Mouse (Mus musculus) limb, embryonic 15.5 days (tissue): ENCODE results near the gene Gm5890. TPM values are rescaled to one million over a fixed set of nuclear protein-coding genes. Genes with fewer than 3 reads are reported as not detected.
"Not testable (repeated sequence)": the region's sequence is repeated elsewhere in the genome, so short reads cannot be mapped to it uniquely, and the experiment has no call there.

Experiments
- ATAC-seq: fragments of 200-750 bp; cut with Nextera tagmentation; 2 replicates; pipeline ENCODE4 v1.8.0; 2017; ENCODE audit warnings: low read depth, moderate TSS enrichment; ENCODE audit not compliant: insufficient number of reproducible peaks, low FRiP score, low TSS enrichment
- H3K27ac ChIP-seq: fragments of 300-500 bp; sonication (generic); 2 replicates; pipeline ENCODE4 v1.5.1; 2015; ENCODE audit warnings: moderate library complexity, mild to moderate bottlenecking, inconsistent platforms
- H3K27me3 ChIP-seq: fragments of 300-500 bp; sonication (generic); 2 replicates; pipeline ENCODE4 v1.6.1; 2015; ENCODE audit warnings: inconsistent platforms
- H3K36me3 ChIP-seq: fragments of 300-500 bp; sonication (generic); 2 replicates; pipeline ENCODE4 v1.6.1; 2015; ENCODE audit warnings: inconsistent platforms
- H3K4me1 ChIP-seq: fragments of 300-500 bp; sonication (generic); 2 replicates; pipeline ENCODE4 v1.6.1; 2015; ENCODE audit warnings: inconsistent platforms
- H3K4me2 ChIP-seq: fragments of 300-500 bp; sonication (generic); 2 replicates; pipeline ENCODE4 v1.6.1; 2015; ENCODE audit warnings: mild to moderate bottlenecking, inconsistent platforms
- H3K4me3 ChIP-seq: fragments of 300-500 bp; sonication (generic); 2 replicates; pipeline ENCODE4 v1.5.1; 2015; ENCODE audit warnings: mild to moderate bottlenecking, inconsistent platforms
- H3K9ac ChIP-seq: fragments of 300-500 bp; sonication (generic); 2 replicates; pipeline ENCODE4 v1.6.1; 2015; ENCODE audit warnings: inconsistent platforms
- H3K9me3 ChIP-seq: fragments of 300-500 bp; sonication (generic); 2 replicates; pipeline ENCODE4 v1.6.1; 2016; ENCODE audit warnings: inconsistent platforms
- WGBS: fragments of 180-500 bp; shearing (Covaris S2); methylation state at CpG from one replicate; pipeline ENCODE4 v1.1.7; 2015; 5-methylcytosine and 5-hydroxymethylcytosine counted together
- polyA plus RNA-seq: library from polyadenylated mRNA; unstranded; fragments of >200 nt; fragmentation: Nextera tagmentation; extraction: Ambion mirVana; gene quantifications from 2 replicates; pipeline ENCODE4 v1.2.1, GENCODE M21; 2015

Gene Gm5890
- not detected in 2 replicates for polyA plus RNA-seq

GRCm38 (mm10) chr7:20262734-20263133 is at the start of gene Gm5890:
TSS of gene Gm5890 (minus strand) at chr7:20262834.
- not testable (repeated sequence) for H3K36me3 ChIP-seq, H3K27me3 ChIP-seq, H3K4me3 ChIP-seq, H3K9me3 ChIP-seq, ATAC-seq, H3K9ac ChIP-seq, H3K4me2 ChIP-seq, H3K27ac ChIP-seq, H3K4me1 ChIP-seq
- no CpG with 5 or more reads among the region's 3 CpGs for WGBS

- not testable (repeated sequence) for H3K4me3 ChIP-seq, H3K27me3 ChIP-seq, H3K4me1 ChIP-seq, H3K9ac ChIP-seq, ATAC-seq, H3K36me3 ChIP-seq, H3K4me2 ChIP-seq, H3K27ac ChIP-seq, H3K9me3 ChIP-seq
- WGBS = no CpG with 5 or more reads among the region's 2 CpGs
Observed at GRCm38 (mm10) chr7:20233728-20234127, 28.9 kb downstream of the Gm5890 start, which contains the start of gene Gm4498. TSS of gene Gm4498 (minus strand) at chr7:20233828.

Other genes starting within 250 kb of the Gm5890 start
- not detected in 2 replicates for gene Vmn1r91, start 163.2 kb downstream of the Gm5890 start, polyA plus RNA-seq
- not detected in 2 replicates for gene Gm16442, start 140.3 kb downstream of the Gm5890 start, polyA plus RNA-seq
- not detected in 2 replicates for gene Vmn1r93, start 123.7 kb downstream of the Gm5890 start, polyA plus RNA-seq
- not detected in 2 replicates for gene Vmn1r94, start 94.5 kb downstream of the Gm5890 start, polyA plus RNA-seq
- not detected in 2 replicates for gene Vmn1r95, start 69.1 kb downstream of the Gm5890 start, polyA plus RNA-seq
- not detected in 2 replicates for gene Gm6164, start 57.2 kb downstream of the Gm5890 start, polyA plus RNA-seq
- gene Gm4498, start 29.0 kb downstream of the Gm5890 start, polyA plus RNA-seq = not detected in 2 replicates
- gene Gm4133, start 71.2 kb upstream of the Gm5890 start, polyA plus RNA-seq = not detected in 2 replicates
- gene Gm5728, start 112.6 kb upstream of the Gm5890 start, polyA plus RNA-seq = not detected in 2 replicates
- not detected in 2 replicates for gene Vmn1r100, start 155.1 kb upstream of the Gm5890 start, polyA plus RNA-seq
- not detected in 2 replicates for gene Vmn1r101, start 179.8 kb upstream of the Gm5890 start, polyA plus RNA-seq
- not detected in 2 replicates for gene Gm10670, start 212.1 kb upstream of the Gm5890 start, polyA plus RNA-seq
- gene Vmn1r103, start 247.7 kb upstream of the Gm5890 start, polyA plus RNA-seq = not detected in 2 replicates